Mouse (Mus musculus) adipocyte (in vitro differentiated cells): ENCODE measurements around the gene Klhl29.

ENCODE experiments used
- DNase-seq: peaks from one replicate; pipeline ENCODE4 v3.0.0-alpha.2; 2016; ENCODE audit warnings: low spot score

Klhl29 gene

GRCm38 (mm10) chr12:5375616-5376461, at the start of gene Klhl29:
Gene Klhl29 (minus strand): TSS chr12:5375682.
- no peak for DNase-seq

- no peak for DNase-seq
Observed at GRCm38 (mm10) chr12:5425276-5425675, 49.8 kb upstream of the Klhl29 start.

- DNase-seq, result no peak
Observed at GRCm38 (mm10) chr12:5415806-5416205, 40.3 kb upstream of the Klhl29 start.

- no peak for DNase-seq
Observed at GRCm38 (mm10) chr12:5413976-5414375, 38.5 kb upstream of the Klhl29 start.

GRCm38 (mm10) chr12:5411761-5412537, 36.5 kb upstream of the Klhl29 start:
- DNase-seq, result no peak

- no peak for DNase-seq
Observed at GRCm38 (mm10) chr12:5411346-5411745, 35.9 kb upstream of the Klhl29 start.

- peak; percentile 2 for DNase-seq
Observed at GRCm38 (mm10) chr12:5410391-5411115, 35.1 kb upstream of the Klhl29 start.

- no peak for DNase-seq
Observed at GRCm38 (mm10) chr12:5407175-5407574, 31.7 kb upstream of the Klhl29 start.

- no peak for DNase-seq
Observed at GRCm38 (mm10) chr12:5397423-5397822, 21.9 kb upstream of the Klhl29 start.

GRCm38 (mm10) chr12:5395188-5395587, 19.7 kb upstream of the Klhl29 start:
- DNase-seq, result no peak

- no peak for DNase-seq
Observed at GRCm38 (mm10) chr12:5387112-5387511, 11.6 kb upstream of the Klhl29 start.

GRCm38 (mm10) chr12:5386688-5387087, 11.2 kb upstream of the Klhl29 start:
- DNase-seq, result no peak

GRCm38 (mm10) chr12:5381694-5382093, 6.2 kb upstream of the Klhl29 start:
- no peak for DNase-seq

GRCm38 (mm10) chr12:5374684-5375615, 532 bp downstream of the Klhl29 start:
- no peak for DNase-seq

- no peak for DNase-seq
Observed at GRCm38 (mm10) chr12:5374196-5374683, 1.2 kb downstream of the Klhl29 start.

GRCm38 (mm10) chr12:5373641-5374195, 1.8 kb downstream of the Klhl29 start:
- DNase-seq, result no peak

- no peak for DNase-seq
Observed at GRCm38 (mm10) chr12:5369396-5369795, 6.1 kb downstream of the Klhl29 start.

GRCm38 (mm10) chr12:5364836-5365235, 10.6 kb downstream of the Klhl29 start:
- DNase-seq, result no peak

- DNase-seq, result no peak
Observed at GRCm38 (mm10) chr12:5363961-5364634, 11.4 kb downstream of the Klhl29 start.

- peak; percentile 3 for DNase-seq
Observed at GRCm38 (mm10) chr12:5359065-5359464, 16.4 kb downstream of the Klhl29 start.
